Mouse (Mus musculus) megakaryocyte, adult 5-6 weeks (primary cell): ENCODE measurements around the gene Arf3. TPM values are rescaled to one million over a fixed set of nuclear protein-coding genes. Genes with fewer than 3 reads are reported as not detected.

Experiments
- ATAC-seq: 2 replicates; pipeline ENCODE4 v1.8.0; 2016; ENCODE audit warnings: mild to moderate bottlenecking, inconsistent platforms; ENCODE audit not compliant: poor library complexity, severe bottlenecking
- total RNA-seq, 2 experiments: library from RNA; stranded (forward) in 1 of 2; stranded (reverse) in 1 of 2; fragments of 153-499, 151-499 nt in 1 of 2; fragments of 221-1000, 200-1000 nt in 1 of 2; gene quantifications; 2 replicates each; pipeline versions ENCODE4 v1.2.3 to v1.2.4; 2015 to 2017

The Arf3 gene
- total RNA-seq, 2 experiments from 2014 or later = 33.8 to 35.9 TPM

GRCm38 (mm10) chr15:98726079-98726478, 36.9 kb downstream of the Arf3 start:
- no peak for ATAC-seq

DNA sequence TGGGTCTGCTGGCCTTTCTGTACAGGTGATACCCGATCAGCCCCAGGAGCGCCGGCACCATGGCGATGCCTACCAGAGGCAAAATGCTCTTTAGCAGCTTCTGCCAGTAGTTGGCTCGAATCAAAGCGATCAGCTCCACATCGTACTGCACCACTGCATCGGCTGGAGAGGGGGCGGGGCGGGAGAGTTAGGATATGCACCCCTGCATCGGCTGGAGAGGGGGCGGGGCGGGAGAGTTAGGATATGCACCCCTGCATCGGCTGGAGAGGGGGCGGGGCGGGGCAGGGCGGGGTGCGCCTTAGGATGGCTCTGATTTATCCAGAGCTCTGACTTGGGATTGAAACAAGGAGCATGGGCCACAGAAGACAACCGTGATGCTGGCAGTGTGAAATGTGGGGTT, 38.6 kb downstream of the Arf3 start:
- no peak for ATAC-seq

- peak; percentile 45; the same call in 1 of the 2 replicates for ATAC-seq
Measured at GRCm38 (mm10) chr15:98722854-98723253, 40.2 kb downstream of the Arf3 start.

- no peak for ATAC-seq
Measured at GRCm38 (mm10) chr15:98722191-98722590, 40.8 kb downstream of the Arf3 start.

DNA sequence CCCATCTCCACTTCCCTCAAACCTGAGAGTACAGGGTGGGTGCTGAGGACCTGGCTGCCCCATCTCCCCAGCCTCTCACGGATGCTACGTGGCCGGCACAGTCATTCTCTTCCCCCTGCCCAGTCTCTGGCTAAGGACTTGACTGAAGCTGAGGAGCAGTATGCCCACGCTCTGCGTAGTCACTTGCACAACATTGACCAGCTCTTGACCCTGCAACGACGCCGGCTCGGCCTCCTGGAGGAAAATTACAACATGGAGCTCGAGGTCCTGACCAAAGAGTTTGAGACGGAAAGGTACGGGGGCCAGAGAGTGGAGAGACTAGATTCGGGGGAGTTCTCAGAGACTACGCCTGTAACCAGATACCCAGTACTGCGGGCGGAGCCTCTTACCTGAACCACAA, 45.7 kb downstream of the Arf3 start:
- ATAC-seq = no peak

- ATAC-seq = no peak
Measured at GRCm38 (mm10) chr15:98714230-98714652, 48.8 kb downstream of the Arf3 start.

- peak; percentile 65 for ATAC-seq
Measured at GRCm38 (mm10) chr15:98710442-98710841, 52.6 kb downstream of the Arf3 start.

DNA sequence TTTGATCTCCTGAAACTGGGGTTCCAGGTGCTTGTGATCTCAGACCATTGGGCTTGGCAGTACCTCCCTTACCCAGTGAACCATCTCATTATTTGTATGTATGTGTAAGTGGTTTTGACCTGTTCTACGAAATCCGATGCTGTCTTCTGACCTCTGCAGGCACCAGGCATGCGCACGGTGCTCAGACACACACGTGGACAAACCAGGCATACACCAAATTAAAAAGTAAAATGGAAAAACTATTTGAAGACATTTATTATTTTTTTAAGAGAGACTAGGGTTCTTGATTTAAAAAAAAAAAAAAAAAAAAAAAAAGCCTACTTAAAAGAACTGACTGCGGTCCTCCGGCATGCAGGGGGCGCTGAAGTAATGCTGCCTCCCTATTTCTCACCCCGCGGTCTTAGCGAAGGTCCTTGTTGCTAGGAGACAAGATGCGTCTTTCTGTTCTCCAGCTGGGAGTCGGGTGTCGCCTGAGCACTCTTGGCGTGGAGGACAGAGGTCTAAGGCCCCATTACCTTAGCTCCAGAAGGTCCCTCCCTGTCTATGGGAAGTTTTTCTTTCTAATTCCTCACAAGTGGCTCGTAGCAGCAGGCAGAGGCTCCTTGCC, 55.1 kb downstream of the Arf3 start, which contains the start of gene Ccdc65:
Ccdc65 (plus strand) TSS at position 442 of the 607 bp plus-strand sequence.
- peak; percentile 93 for ATAC-seq

GRCm38 (mm10) chr15:98704312-98704711, 58.7 kb downstream of the Arf3 start:
- ATAC-seq = no peak

DNA sequence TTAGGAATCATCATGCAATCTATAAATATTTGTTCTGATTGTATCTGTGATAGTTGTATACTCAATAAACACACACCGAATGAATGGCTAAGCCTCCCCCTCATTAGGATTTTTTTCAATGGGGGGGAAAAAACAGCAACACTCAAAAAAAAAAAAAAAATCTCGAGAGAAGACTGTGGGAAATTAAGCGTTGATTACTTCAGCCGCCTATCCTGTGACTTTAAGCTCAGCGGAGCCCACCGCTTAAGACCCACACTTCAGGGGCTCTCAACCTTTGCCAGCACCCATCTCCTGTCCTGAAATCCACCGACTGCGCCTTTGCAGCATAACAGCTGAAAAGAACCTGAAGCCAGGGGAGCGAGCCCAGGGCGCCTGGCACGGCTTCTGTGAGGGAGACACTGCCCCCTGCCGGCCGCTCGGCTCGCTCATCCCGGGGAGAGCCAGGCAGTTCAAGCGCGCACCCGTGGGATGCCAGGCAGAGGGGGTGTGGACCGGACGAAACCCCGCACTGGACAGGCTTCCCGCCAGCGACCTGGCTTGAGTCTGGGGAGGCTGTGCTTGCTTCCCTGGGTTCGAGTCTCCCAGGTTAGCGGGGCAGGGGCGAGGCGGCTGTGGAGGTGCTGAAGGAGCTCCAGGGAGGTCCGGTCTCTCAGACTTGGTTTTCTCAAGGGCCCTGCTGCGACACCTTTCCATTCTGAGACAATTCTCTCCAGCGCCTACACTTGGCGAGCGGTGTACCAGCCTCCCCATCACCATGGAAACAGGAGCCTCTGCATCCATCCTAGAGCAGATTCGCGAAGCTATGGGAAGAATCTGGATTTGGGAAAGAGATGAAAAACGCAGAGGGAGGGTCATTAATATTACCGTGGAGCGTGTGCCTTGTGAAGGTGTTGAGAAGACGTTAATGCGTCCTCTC, 63.6 kb downstream of the Arf3 start:
- ATAC-seq = peak; percentile 100

GRCm38 (mm10) chr15:98696216-98696615, 66.8 kb downstream of the Arf3 start:
- no peak for ATAC-seq

DNA sequence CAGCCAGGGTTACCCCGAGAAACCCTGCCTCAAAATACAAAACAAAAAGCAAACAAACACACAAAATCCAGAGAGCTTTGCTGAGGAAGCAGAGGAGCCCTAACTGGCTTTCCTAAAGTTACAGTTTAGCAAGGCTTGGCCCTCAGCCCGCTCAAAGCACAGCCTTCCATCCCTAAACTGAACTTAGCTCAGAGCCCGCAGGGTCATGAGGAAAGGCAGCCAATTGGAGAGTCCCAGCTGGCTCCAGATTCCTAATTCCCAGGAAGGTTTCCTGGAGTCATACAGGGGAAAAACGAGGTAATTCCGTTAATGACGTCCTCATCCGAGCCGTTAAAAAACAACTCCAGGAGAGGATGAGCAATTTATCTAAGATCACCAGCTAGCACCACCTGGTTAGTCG, 67.3 kb downstream of the Arf3 start:
- no peak for ATAC-seq

GRCm38 (mm10) chr15:98692171-98692715, 70.8 kb downstream of the Arf3 start:
- peak; percentile 72 for ATAC-seq

DNA sequence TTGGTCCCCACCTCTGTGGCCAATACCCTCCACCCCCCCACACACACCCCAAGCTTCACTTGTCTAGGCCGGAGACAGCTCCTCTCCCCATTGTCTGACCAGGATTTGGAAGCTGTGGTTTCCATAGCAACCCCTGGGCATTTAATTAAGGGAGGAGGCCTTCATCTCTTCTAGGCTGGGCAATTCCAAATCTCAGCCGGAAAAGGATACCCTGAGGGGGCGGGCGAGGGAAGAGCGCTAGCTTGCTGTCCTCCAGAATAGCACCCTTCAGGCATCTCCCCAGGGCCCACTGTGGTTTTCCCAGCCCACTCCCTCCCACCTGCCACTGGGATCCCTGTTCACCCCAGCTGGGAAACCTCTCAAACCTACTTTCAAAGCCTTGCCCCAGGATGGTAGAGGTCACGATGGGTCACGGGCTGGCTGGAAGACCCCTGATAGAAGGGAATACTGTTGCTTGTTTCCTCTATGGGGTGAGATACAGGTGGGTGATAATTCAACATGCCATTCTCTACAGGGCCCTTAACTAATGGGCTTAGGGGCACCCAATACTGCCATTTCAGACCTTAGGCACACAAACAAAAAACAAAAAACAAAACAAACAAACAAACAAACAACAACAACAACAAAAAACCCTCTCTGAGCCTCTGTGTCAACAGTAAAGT, 71.4 kb downstream of the Arf3 start:
- ATAC-seq = no peak

DNA sequence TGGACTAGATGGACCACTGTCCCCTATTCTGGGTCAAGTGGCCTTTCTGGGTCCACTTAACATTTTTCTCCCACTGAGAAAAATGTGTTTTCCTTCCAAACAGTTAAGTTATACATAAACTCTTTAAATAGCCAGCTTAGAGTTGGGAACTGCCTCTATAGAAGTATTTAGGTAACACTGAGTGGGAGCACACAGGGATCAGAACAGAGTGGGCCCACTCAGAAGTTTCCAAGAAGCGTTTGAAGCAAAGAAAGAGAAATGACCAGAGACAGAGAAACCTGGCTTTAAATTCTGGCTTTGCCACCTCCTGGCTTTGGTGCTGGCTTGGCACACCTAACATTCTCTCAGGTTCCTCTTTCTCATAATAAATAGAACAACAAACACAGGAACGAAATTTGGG, 73.3 kb downstream of the Arf3 start:
- no peak for ATAC-seq

Other genes starting within 250 kb of the Arf3 start
- gene Kansl2, start 228.9 kb downstream of the Arf3 start, total RNA-seq (2015) = 36.7 and 42.7 TPM in 2 replicates
- gene Kansl2, start 228.9 kb downstream of the Arf3 start, total RNA-seq (2017) = 30.4 and 31.8 TPM in 2 replicates
- 33.0 and 38.7 TPM in 2 replicates for gene Ccnt1, start 192.3 kb downstream of the Arf3 start, total RNA-seq (2015)
- 41.3 and 43.5 TPM in 2 replicates for gene Ccnt1, start 192.3 kb downstream of the Arf3 start, total RNA-seq (2017)
- gene 4930415O20Rik, start 192.2 kb downstream of the Arf3 start, total RNA-seq (2015) = 0.46 TPM in 1 of 2 replicates, not detected in the other
- not detected in 2 replicates for gene 4930415O20Rik, start 192.2 kb downstream of the Arf3 start, total RNA-seq (2017)
- 0.31 and 0.71 TPM in 2 replicates for gene Adcy6, start 153.1 kb downstream of the Arf3 start, total RNA-seq (2015)
- gene Adcy6, start 153.1 kb downstream of the Arf3 start, total RNA-seq (2017) = 0.99 and 1.1 TPM in 2 replicates
- gene Cacnb3, start 132.4 kb downstream of the Arf3 start, total RNA-seq (2015) = 0.04 TPM in 1 of 2 replicates, not detected in the other
- 0.11 TPM in 1 of 2 replicates, not detected in the other for gene Cacnb3, start 132.4 kb downstream of the Arf3 start, total RNA-seq (2017)
- gene Ddx23, start 100.3 kb downstream of the Arf3 start, total RNA-seq (2015) = 20.2 and 23.4 TPM in 2 replicates
- 84.3 and 106 TPM in 2 replicates for gene Ddx23, start 100.3 kb downstream of the Arf3 start, total RNA-seq (2017)
- 0.73 and 1.6 TPM in 2 replicates for gene Rnd1, start 85.8 kb downstream of the Arf3 start, total RNA-seq (2015)
- gene Rnd1, start 85.8 kb downstream of the Arf3 start, total RNA-seq (2017) = 2.9 and 4.3 TPM in 2 replicates
- not detected in 2 replicates for gene Ccdc65, start 55.0 kb downstream of the Arf3 start, total RNA-seq (2015)
- gene Ccdc65, start 55.0 kb downstream of the Arf3 start, total RNA-seq (2017) = not detected in 2 replicates
- gene Fkbp11, start 35.0 kb downstream of the Arf3 start, total RNA-seq (2015) = 0.40 TPM in 1 of 2 replicates, not detected in the other
- gene Fkbp11, start 35.0 kb downstream of the Arf3 start, total RNA-seq (2017) = 0.33 and 1.4 TPM in 2 replicates
- 0.04 and 0.34 TPM in 2 replicates for gene Wnt10b, start 14.9 kb upstream of the Arf3 start, total RNA-seq (2015)
- not detected in 2 replicates for gene Wnt10b, start 14.9 kb upstream of the Arf3 start, total RNA-seq (2017)
- not detected in 2 replicates for gene Wnt1, start 26.6 kb upstream of the Arf3 start, total RNA-seq (2015)
- gene Wnt1, start 26.6 kb upstream of the Arf3 start, total RNA-seq (2017) = not detected in 2 replicates
- gene Ddn, start 46.3 kb upstream of the Arf3 start, total RNA-seq (2015) = not detected in 2 replicates
- gene Ddn, start 46.3 kb upstream of the Arf3 start, total RNA-seq (2017) = 0.15 and 0.16 TPM in 2 replicates
- 60.5 TPM in 2 replicates for gene Prkag1, start 68.3 kb upstream of the Arf3 start, total RNA-seq (2015)
- 99.7 and 126 TPM in 2 replicates for gene Prkag1, start 68.3 kb upstream of the Arf3 start, total RNA-seq (2017)
- gene Kmt2d, start 108.0 kb upstream of the Arf3 start, total RNA-seq (2015) = 33.7 and 37.1 TPM in 2 replicates
- 16.7 and 52.1 TPM in 2 replicates for gene Kmt2d, start 108.0 kb upstream of the Arf3 start, total RNA-seq (2017)
- gene Rhebl1, start 131.3 kb upstream of the Arf3 start, total RNA-seq (2015) = 4.8 and 9.6 TPM in 2 replicates
- gene Rhebl1, start 131.3 kb upstream of the Arf3 start, total RNA-seq (2017) = 3.4 and 10.2 TPM in 2 replicates
- not detected in 2 replicates for gene Dhh, start 135.3 kb upstream of the Arf3 start, total RNA-seq (2015)
- gene Dhh, start 135.3 kb upstream of the Arf3 start, total RNA-seq (2017) = not detected in 2 replicates
- 10.7 and 11.1 TPM in 2 replicates for gene Lmbr1l, start 155.0 kb upstream of the Arf3 start, total RNA-seq (2015)
- 11.1 and 28.8 TPM in 2 replicates for gene Lmbr1l, start 155.0 kb upstream of the Arf3 start, total RNA-seq (2017)
- gene Tuba1b, start 171.4 kb upstream of the Arf3 start, total RNA-seq (2015) = 2,048 and 2,084 TPM in 2 replicates
- gene Tuba1b, start 171.4 kb upstream of the Arf3 start, total RNA-seq (2017) = 628 and 646 TPM in 2 replicates
- 0.25 and 0.64 TPM in 2 replicates for gene Gm49450, start 190.3 kb upstream of the Arf3 start, total RNA-seq (2015)
- gene Gm49450, start 190.3 kb upstream of the Arf3 start, total RNA-seq (2017) = not detected in 2 replicates
- 118 and 120 TPM in 2 replicates for gene Tuba1a, start 190.5 kb upstream of the Arf3 start, total RNA-seq (2015)
- gene Tuba1a, start 190.5 kb upstream of the Arf3 start, total RNA-seq (2017) = 64.2 and 66.5 TPM in 2 replicates